Mouse (Mus musculus): Measurements from ENCODE around the gene B830017H08Rik. TPM values are rescaled to one million over a fixed set of nuclear protein-coding genes. Genes with fewer than 3 reads are reported as not detected.

Gene B830017H08Rik
- total and polyA plus RNA-seq, 3 experiments: 0.08 TPM; not detected in 2

DNA sequence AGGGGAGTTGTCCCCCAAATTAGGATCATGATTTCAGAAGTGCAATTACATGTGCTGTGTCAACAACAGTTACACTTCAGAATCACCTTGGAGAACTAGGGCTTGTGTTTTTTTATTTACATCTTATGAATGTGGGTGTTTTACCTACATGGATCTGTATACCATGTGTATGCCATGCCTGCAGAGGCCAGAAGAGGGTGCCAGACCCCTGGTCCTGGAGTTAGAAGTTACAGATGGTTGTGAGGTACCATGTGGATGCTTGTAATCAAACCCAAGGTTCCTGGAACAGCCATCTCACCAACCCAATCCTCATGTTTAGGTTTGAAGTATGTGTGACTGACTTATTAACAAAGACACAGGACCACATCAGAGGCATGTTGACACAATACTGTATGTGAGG, 25.7 kb downstream of the B830017H08Rik start:
- H3K4me1 ChIP-seq (ENCODE audit: control insufficient read depth in 1 of 2, insufficient read depth in 2 of 2): no peaks in the 10 kb centered on the region
- no peak overlapping the region for H3K9ac ChIP-seq (ENCODE audit: insufficient read depth, low read depth)
- peaks cover 52 to 93% of the 10 kb centered on the region in 2 experiments for H3K36me3 ChIP-seq (replicated peaks in 1 of 2; ENCODE audit: control insufficient read depth in 1 of 2, insufficient read depth in 1 of 2, low read length in 1 of 2)
- TF ChIP-seq CTCF (conservative IDR thresholded peaks at IDR 0.05 in 1 of 2, IDR thresholded peaks at IDR 0.05 in 1 of 2; ENCODE audit: low read depth in 2 of 2, low read length in 2 of 2) (peak; percentile 80 to 81), RAD21 (IDR thresholded peaks at IDR 0.05; ENCODE audit: low read depth, low read length) (peak; percentile 66), E2F4 (IDR thresholded peaks at IDR 0.05; ENCODE audit: insufficient replicate concordance, low read depth, low read length) (no peak), MYC (IDR thresholded peaks at IDR 0.05; ENCODE audit: low read depth, low read length) (peak; percentile 65), NRF1 (IDR thresholded peaks at IDR 0.05; ENCODE audit: low read depth, low read length) (no peak), TCF12 (IDR thresholded peaks at IDR 0.05; ENCODE audit: low read depth, low read length) (no peak), SMC3 (IDR thresholded peaks at IDR 0.05; ENCODE audit: low read depth, low read length) (peak; percentile 52)
- no peaks in the 10 kb centered on the region for H3K79me2 ChIP-seq (replicated peaks; ENCODE audit: control insufficient read depth, extremely low read depth, insufficient read depth, poor library complexity, severe bottlenecking)
- H3K27me3 ChIP-seq (replicated peaks): no peaks in the 10 kb centered on the region
- DNase-seq (ENCODE audit: extremely low read depth): peak; percentile 34
- H3K4me2 ChIP-seq (ENCODE audit: insufficient read depth, low read depth, poor library complexity, severe bottlenecking): no peak overlapping the region
- no peak overlapping the region for H3K27ac ChIP-seq (ENCODE audit: insufficient read depth, low read depth)
- in situ Hi-C loops (cut with MboI; ENCODE audit: low pct_ligation_motif_present, low pct_unique_long_range_greater_than_20kb, low sequenced_read_pairs): no loop called here
- dilution Hi-C loops (cut with MboI; ENCODE audit: extremely low pct_ligation_motif_present, extremely low pct_unique_long_range_greater_than_20kb, low sequenced_read_pairs): no loop called here
- no peak overlapping the region for H3K4me3 ChIP-seq (replicated peaks in 1 of 3; ENCODE audit: low read depth in 2 of 3, low read length in 2 of 3, poor library complexity in 1 of 3)
- no peaks in the 10 kb centered on the region for H3K9me3 ChIP-seq (replicated peaks; ENCODE audit: low read length)

DNA sequence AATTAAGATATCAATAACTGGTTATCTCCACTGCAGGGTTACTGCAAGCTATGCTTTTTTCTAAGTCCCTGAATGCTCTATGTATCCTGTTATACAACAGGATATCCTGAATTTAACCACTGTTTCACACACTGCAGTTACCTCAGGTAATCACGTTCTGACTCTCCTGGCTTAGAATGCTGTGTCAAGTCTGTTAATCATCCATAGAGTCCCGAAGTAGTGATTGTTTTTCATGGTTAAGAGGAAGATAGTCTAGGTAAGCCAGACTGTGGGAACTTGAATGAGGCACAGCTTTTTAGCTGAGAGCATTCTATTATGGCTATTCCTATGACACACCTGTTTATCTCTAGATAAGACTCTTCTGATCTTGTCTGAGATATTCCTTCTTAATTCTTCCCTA, 32.4 kb downstream of the B830017H08Rik start:
- no peak overlapping the region for H3K4me3 ChIP-seq (replicated peaks in 1 of 3; ENCODE audit: low read depth in 2 of 3, low read length in 2 of 3, poor library complexity in 1 of 3)
- H3K4me1 ChIP-seq (ENCODE audit: control insufficient read depth in 1 of 2, insufficient read depth in 2 of 2): peaks cover 0 to 5% of the 10 kb centered on the region in 2 experiments; a peak in 2 of 4 replicates
- dilution Hi-C loops (cut with MboI; ENCODE audit: extremely low pct_ligation_motif_present, extremely low pct_unique_long_range_greater_than_20kb, low sequenced_read_pairs): no loop called here

GRCm38 (mm10) chr16:17865770-17866169, 32.8 kb downstream of the B830017H08Rik start:
- in situ Hi-C loops (cut with MboI; ENCODE audit: low pct_ligation_motif_present, low pct_unique_long_range_greater_than_20kb, low sequenced_read_pairs): no loop called here
- H3K9me3 ChIP-seq (replicated peaks; ENCODE audit: low read length): no peaks in the 10 kb centered on the region
- peaks cover 0 to 7% of the 10 kb centered on the region in 2 experiments; a peak in 2 of 4 replicates for H3K4me1 ChIP-seq (ENCODE audit: control insufficient read depth in 1 of 2, insufficient read depth in 2 of 2)
- H3K36me3 ChIP-seq (replicated peaks in 1 of 2; ENCODE audit: control insufficient read depth in 1 of 2, insufficient read depth in 1 of 2, low read length in 1 of 2): peaks cover 19 to 88% of the 10 kb centered on the region in 2 experiments
- no peak overlapping the region for H3K9ac ChIP-seq (ENCODE audit: insufficient read depth, low read depth)
- no peaks in the 10 kb centered on the region for H3K79me2 ChIP-seq (replicated peaks; ENCODE audit: control insufficient read depth, extremely low read depth, insufficient read depth, poor library complexity, severe bottlenecking)
- no peak overlapping the region for H3K4me3 ChIP-seq (replicated peaks in 1 of 3; ENCODE audit: low read depth in 2 of 3, low read length in 2 of 3, poor library complexity in 1 of 3)
- no peak for DNase-seq (ENCODE audit: extremely low read depth)
- dilution Hi-C loops (cut with MboI; ENCODE audit: extremely low pct_ligation_motif_present, extremely low pct_unique_long_range_greater_than_20kb, low sequenced_read_pairs): no loop called here
- H3K4me2 ChIP-seq (ENCODE audit: insufficient read depth, low read depth, poor library complexity, severe bottlenecking): no peak overlapping the region
- no peak overlapping the region for H3K27ac ChIP-seq (ENCODE audit: insufficient read depth, low read depth)
- H3K27me3 ChIP-seq (replicated peaks): no peaks in the 10 kb centered on the region
- no peak for TF ChIP-seq PAX5 (IDR thresholded peaks at IDR 0.05; ENCODE audit: low read length)
- TF ChIP-seq SIN3A (IDR thresholded peaks at IDR 0.05; ENCODE audit: low read length): no peak
- no peak for TF ChIP-seq JUN (IDR thresholded peaks at IDR 0.05; ENCODE audit: insufficient read depth, low read depth, low read length)
- TF ChIP-seq TCF12 (IDR thresholded peaks at IDR 0.05; ENCODE audit: low read depth, low read length): no peak
- no peak for TF ChIP-seq USF1 (IDR thresholded peaks at IDR 0.05; ENCODE audit: low read depth, low read length)
- TF ChIP-seq RAD21 (IDR thresholded peaks at IDR 0.05; ENCODE audit: low read depth, low read length): no peak
- TF ChIP-seq JUND (conservative IDR thresholded peaks at IDR 0.05; ENCODE audit: low read depth, low read length): no peak
- TF ChIP-seq GABPA (IDR thresholded peaks at IDR 0.05; ENCODE audit: insufficient replicate concordance, low read depth, low read length): no peak
- TF ChIP-seq ZC3H11A (IDR thresholded peaks at IDR 0.05; ENCODE audit: low read depth, low read length): no peak
- no peak for TF ChIP-seq UBTF (IDR thresholded peaks at IDR 0.05; ENCODE audit: low read depth, low read length)
- TF ChIP-seq E2F4 (IDR thresholded peaks at IDR 0.05; ENCODE audit: insufficient replicate concordance, low read depth, low read length): no peak
- TF ChIP-seq ELF1 (IDR thresholded peaks at IDR 0.05; ENCODE audit: low read depth, low read length): no peak
- TF ChIP-seq MAX (IDR thresholded peaks at IDR 0.05; ENCODE audit: low read length): no peak
- TF ChIP-seq CTCF (conservative IDR thresholded peaks at IDR 0.05 in 1 of 2, IDR thresholded peaks at IDR 0.05 in 1 of 2; ENCODE audit: low read depth in 2 of 2, low read length in 2 of 2): no peak
- no peak for TF ChIP-seq NELFE (IDR thresholded peaks at IDR 0.05; ENCODE audit: low read depth, low read length)
- TF ChIP-seq MXI1 (IDR thresholded peaks at IDR 0.05; ENCODE audit: low read depth, low read length): no peak
- TF ChIP-seq HCFC1 (IDR thresholded peaks at IDR 0.05; ENCODE audit: low read depth, low read length): no peak
- no peak for TF ChIP-seq ZKSCAN1 (IDR thresholded peaks at IDR 0.05; ENCODE audit: borderline replicate concordance, low read depth, low read length)

More for the DNA sequence above, 32.4 kb downstream of the B830017H08Rik start:
- Histone ChIP-seq H3K4me2 (ENCODE audit: insufficient read depth, low read depth, poor library complexity, severe bottlenecking) (no peak overlapping the region), H3K79me2 (replicated peaks; ENCODE audit: control insufficient read depth, extremely low read depth, insufficient read depth, poor library complexity, severe bottlenecking) (no peaks in the 10 kb centered on the region), H3K27ac (ENCODE audit: insufficient read depth, low read depth) (no peak overlapping the region), H3K9me3 (replicated peaks; ENCODE audit: low read length) (no peaks in the 10 kb centered on the region), H3K36me3 (replicated peaks in 1 of 2; ENCODE audit: control insufficient read depth in 1 of 2, insufficient read depth in 1 of 2, low read length in 1 of 2) (peaks cover 22 to 88% of the 10 kb centered on the region in 2 experiments), H3K9ac (ENCODE audit: insufficient read depth, low read depth) (no peak overlapping the region), H3K27me3 (replicated peaks) (no peaks in the 10 kb centered on the region)
- TF ChIP-seq TCF12 (IDR thresholded peaks at IDR 0.05; ENCODE audit: low read depth, low read length) (no peak), E2F4 (IDR thresholded peaks at IDR 0.05; ENCODE audit: insufficient replicate concordance, low read depth, low read length) (no peak), HCFC1 (IDR thresholded peaks at IDR 0.05; ENCODE audit: low read depth, low read length) (no peak), UBTF (IDR thresholded peaks at IDR 0.05; ENCODE audit: low read depth, low read length) (no peak), JUN (IDR thresholded peaks at IDR 0.05; ENCODE audit: insufficient read depth, low read depth, low read length) (no peak), ZKSCAN1 (IDR thresholded peaks at IDR 0.05; ENCODE audit: borderline replicate concordance, low read depth, low read length) (no peak), USF1 (IDR thresholded peaks at IDR 0.05; ENCODE audit: low read depth, low read length) (no peak), BHLHE40 (IDR thresholded peaks at IDR 0.05; ENCODE audit: low read depth, low read length) (no peak), EP300 (IDR thresholded peaks at IDR 0.05; ENCODE audit: low read length) (no peak), MYC (IDR thresholded peaks at IDR 0.05; ENCODE audit: low read depth, low read length) (no peak), ELF1 (IDR thresholded peaks at IDR 0.05; ENCODE audit: low read depth, low read length) (no peak), POLR2AphosphoS2 (IDR thresholded peaks at IDR 0.05; ENCODE audit: low read depth, low read length) (no peak), GABPA (IDR thresholded peaks at IDR 0.05; ENCODE audit: insufficient replicate concordance, low read depth, low read length) (no peak)
- DNase-seq (ENCODE audit: extremely low read depth): no peak
- in situ Hi-C loops (cut with MboI; ENCODE audit: low pct_ligation_motif_present, low pct_unique_long_range_greater_than_20kb, low sequenced_read_pairs): no loop called here
